Mouse (Mus musculus): ENCODE measurements around the gene Olfr958. TPM values are rescaled to one million over a fixed set of nuclear protein-coding genes. Genes with fewer than 3 reads are reported as not detected.

Gene Olfr958
- polyA plus RNA-seq, 1 experiment from 2014 or later = not detected

GRCm38 (mm10) chr9:39523616-39524285, 30.1 kb downstream of the Olfr958 start:
- Histone ChIP-seq H3K4me3 (ENCODE audit: low read depth, low read length) (no peak overlapping the region), H3K27me3 (ENCODE audit: control insufficient read depth, insufficient read depth, low read depth, low read length) (no peaks in the 10 kb centered on the region), H3K9me3 (replicated peaks; ENCODE audit: control insufficient read depth, low read length, poor library complexity, severe bottlenecking) (no peaks in the 10 kb centered on the region), H3K4me1 (ENCODE audit: control insufficient read depth, insufficient read depth, low read length) (no peaks in the 10 kb centered on the region), H3K9ac (ENCODE audit: low read depth, low read length) (no peak overlapping the region), H3K4me2 (ENCODE audit: low read length) (no peak overlapping the region), H3K27ac (ENCODE audit: low read length) (no peak overlapping the region), H3K36me3 (ENCODE audit: control insufficient read depth, insufficient read depth, low read length) (no peaks in the 10 kb centered on the region)
- no peak for ATAC-seq
- WGBS = 82% methylated on average over 1 of the region's 1 CpGs

DNA sequence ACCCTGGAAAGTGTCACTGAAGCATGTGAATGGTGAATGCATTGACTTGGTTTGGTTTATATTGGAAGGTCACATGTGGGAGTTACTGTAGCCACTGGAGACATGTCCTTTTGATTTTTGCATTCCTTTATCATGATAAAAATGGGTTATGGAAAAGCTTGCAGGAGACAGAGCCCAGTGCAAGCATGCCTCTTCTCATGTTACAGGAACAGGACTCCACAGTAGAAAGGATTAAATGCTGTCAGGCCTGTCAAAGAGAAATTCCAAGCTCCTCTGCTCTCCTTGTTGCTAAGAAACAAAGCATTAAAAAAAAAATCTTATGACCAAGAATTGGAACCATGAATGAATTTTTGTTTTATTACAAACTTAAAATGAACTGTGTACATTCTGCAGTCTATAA, 35.3 kb downstream of the Olfr958 start:
- no peak overlapping the region for H3K9ac ChIP-seq (ENCODE audit: low read depth, low read length)
- H3K4me3 ChIP-seq (ENCODE audit: low read depth, low read length) = no peak overlapping the region
- no peaks in the 10 kb centered on the region for H3K27me3 ChIP-seq (ENCODE audit: control insufficient read depth, insufficient read depth, low read depth, low read length)
- no peaks in the 10 kb centered on the region for H3K9me3 ChIP-seq (replicated peaks; ENCODE audit: control insufficient read depth, low read length, poor library complexity, severe bottlenecking)
- ATAC-seq = no peak
- no peak overlapping the region for H3K4me2 ChIP-seq (ENCODE audit: low read length)
- no peaks in the 10 kb centered on the region for H3K4me1 ChIP-seq (ENCODE audit: control insufficient read depth, insufficient read depth, low read length)
- H3K36me3 ChIP-seq (ENCODE audit: control insufficient read depth, insufficient read depth, low read length) = no peaks in the 10 kb centered on the region
- no peak overlapping the region for H3K27ac ChIP-seq (ENCODE audit: low read length)

GRCm38 (mm10) chr9:39515531-39515930, 38.3 kb downstream of the Olfr958 start, which contains the start of gene Olfr957:
Gene Olfr957 (minus strand): TSS chr9:39515809.
- no peaks in the 10 kb centered on the region for H3K9me3 ChIP-seq (replicated peaks; ENCODE audit: control insufficient read depth, low read length, poor library complexity, severe bottlenecking)
- no peaks in the 10 kb centered on the region for H3K27me3 ChIP-seq (ENCODE audit: control insufficient read depth, insufficient read depth, low read depth, low read length)
- no peak within 1 kb of the TSS for H3K4me3 ChIP-seq (ENCODE audit: low read depth, low read length)
- no peak within 1 kb of the TSS for H3K27ac ChIP-seq (ENCODE audit: low read length)
- no peaks in the 10 kb centered on the region for H3K36me3 ChIP-seq (ENCODE audit: control insufficient read depth, insufficient read depth, low read length)
- no peak within 1 kb of the TSS for H3K4me2 ChIP-seq (ENCODE audit: low read length)
- no peaks in the 10 kb centered on the region for H3K4me1 ChIP-seq (ENCODE audit: control insufficient read depth, insufficient read depth, low read length)
- H3K9ac ChIP-seq (ENCODE audit: low read depth, low read length) = no peak within 1 kb of the TSS
- no peak for ATAC-seq
- WGBS = 84% methylated on average over 3 of the region's 3 CpGs

DNA sequence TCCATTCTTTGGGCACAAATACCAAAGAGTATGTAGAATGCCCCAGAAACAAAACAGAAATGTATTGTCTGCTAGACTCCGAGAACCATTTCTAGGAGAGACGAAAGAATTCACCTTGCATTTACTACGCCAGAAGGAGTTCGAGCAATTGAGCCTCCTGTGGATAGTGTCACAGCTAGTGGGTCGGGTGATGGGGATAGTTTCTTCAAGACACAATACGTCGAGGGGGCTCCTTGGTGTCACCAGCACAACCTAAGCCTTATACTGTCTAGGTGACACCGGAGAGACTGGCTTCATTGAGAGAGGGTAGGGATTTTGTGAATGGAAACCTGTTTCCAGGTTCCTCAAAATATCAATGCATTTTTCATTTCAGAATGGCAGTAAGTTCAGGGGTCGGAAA, 44.4 kb downstream of the Olfr958 start:
- no peaks in the 10 kb centered on the region for H3K27me3 ChIP-seq (ENCODE audit: control insufficient read depth, insufficient read depth, low read depth, low read length)
- H3K27ac ChIP-seq (ENCODE audit: low read length) = 0 out of 2 replicates have a peak overlapping the region, but pooled peaks have one; percentile 10
- no peaks in the 10 kb centered on the region for H3K9me3 ChIP-seq (replicated peaks; ENCODE audit: control insufficient read depth, low read length, poor library complexity, severe bottlenecking)
- H3K4me1 ChIP-seq (ENCODE audit: control insufficient read depth, insufficient read depth, low read length) = peaks cover 4% of the 10 kb centered on the region
- ATAC-seq = peak; percentile 51; the same call in 1 of the 2 replicates
- H3K9ac ChIP-seq (ENCODE audit: low read depth, low read length) = no peak overlapping the region
- WGBS = 84% methylated on average over 9 of the region's 9 CpGs
- no peaks in the 10 kb centered on the region for H3K36me3 ChIP-seq (ENCODE audit: control insufficient read depth, insufficient read depth, low read length)
- no peak overlapping the region for H3K4me3 ChIP-seq (ENCODE audit: low read depth, low read length)
- no peak overlapping the region for H3K4me2 ChIP-seq (ENCODE audit: low read length)

DNA sequence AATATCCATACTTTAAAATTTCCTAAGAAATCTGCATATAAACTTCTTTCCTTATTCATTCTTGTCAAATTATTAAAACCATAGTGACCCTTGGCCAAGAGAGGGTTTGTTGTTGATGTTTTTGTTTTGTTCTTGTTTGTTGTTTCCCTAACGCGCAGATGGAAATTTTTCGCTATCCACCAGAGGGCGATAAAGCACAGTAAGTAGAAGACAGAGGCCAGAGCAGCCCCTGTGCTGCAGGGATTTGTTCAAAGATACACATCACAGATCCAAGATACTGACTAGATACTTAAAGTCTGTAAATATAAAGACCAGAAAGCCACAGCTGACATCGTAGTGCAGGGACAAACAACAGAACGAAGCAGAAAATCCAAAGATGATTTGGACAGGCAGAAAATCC, 44.9 kb downstream of the Olfr958 start:
- no peak overlapping the region for H3K27ac ChIP-seq (ENCODE audit: low read length)
- ATAC-seq = peak; percentile 93
- H3K36me3 ChIP-seq (ENCODE audit: control insufficient read depth, insufficient read depth, low read length) = no peaks in the 10 kb centered on the region
- 7% methylated on average over 6 of the region's 6 CpGs for WGBS
- H3K4me2 ChIP-seq (ENCODE audit: low read length) = no peak overlapping the region
- peaks cover 4% of the 10 kb centered on the region for H3K4me1 ChIP-seq (ENCODE audit: control insufficient read depth, insufficient read depth, low read length)
- H3K27me3 ChIP-seq (ENCODE audit: control insufficient read depth, insufficient read depth, low read depth, low read length) = no peaks in the 10 kb centered on the region
- H3K4me3 ChIP-seq (ENCODE audit: low read depth, low read length) = no peak overlapping the region
- H3K9ac ChIP-seq (ENCODE audit: low read depth, low read length) = no peak overlapping the region
- H3K9me3 ChIP-seq (replicated peaks; ENCODE audit: control insufficient read depth, low read length, poor library complexity, severe bottlenecking) = no peaks in the 10 kb centered on the region

Other genes with a start within 250 kb of the Olfr958 start
- gene Olfr948, start 228.0 kb downstream of the Olfr958 start, polyA plus RNA-seq (2015; fragmentation: Nextera tagmentation; extraction: Ambion mirVana) = not detected in 2 replicates
- gene Olfr951, start 166.6 kb downstream of the Olfr958 start, polyA plus RNA-seq (2015; fragmentation: Nextera tagmentation; extraction: Ambion mirVana) = not detected in 2 replicates
- gene Olfr952, start 126.9 kb downstream of the Olfr958 start, polyA plus RNA-seq (2015; fragmentation: Nextera tagmentation; extraction: Ambion mirVana) = not detected in 2 replicates
- gene Olfr954, start 97.4 kb downstream of the Olfr958 start, polyA plus RNA-seq (2015; fragmentation: Nextera tagmentation; extraction: Ambion mirVana) = not detected in 2 replicates
- not detected in 2 replicates for gene Olfr955, start 82.1 kb downstream of the Olfr958 start, polyA plus RNA-seq (2015; fragmentation: Nextera tagmentation; extraction: Ambion mirVana)
- gene Olfr44, start 60.1 kb downstream of the Olfr958 start, polyA plus RNA-seq (2015; fragmentation: Nextera tagmentation; extraction: Ambion mirVana) = not detected in 2 replicates
- gene Olfr957, start 38.2 kb downstream of the Olfr958 start, polyA plus RNA-seq (2015; fragmentation: Nextera tagmentation; extraction: Ambion mirVana) = not detected in 2 replicates
- gene Olfr959, start 21.5 kb upstream of the Olfr958 start, polyA plus RNA-seq (2015; fragmentation: Nextera tagmentation; extraction: Ambion mirVana) = not detected in 2 replicates
- 215 and 253 TPM in 2 replicates for gene AW551984, start 50.3 kb upstream of the Olfr958 start, polyA plus RNA-seq (2015; fragmentation: Nextera tagmentation; extraction: Ambion mirVana)
- gene Olfr148, start 56.6 kb upstream of the Olfr958 start, polyA plus RNA-seq (2015; fragmentation: Nextera tagmentation; extraction: Ambion mirVana) = not detected in 2 replicates
- not detected in 2 replicates for gene Olfr960, start 67.3 kb upstream of the Olfr958 start, polyA plus RNA-seq (2015; fragmentation: Nextera tagmentation; extraction: Ambion mirVana)
- gene Olfr961, start 91.0 kb upstream of the Olfr958 start, polyA plus RNA-seq (2015; fragmentation: Nextera tagmentation; extraction: Ambion mirVana) = not detected in 2 replicates
- not detected in 2 replicates for gene Olfr963, start 113.2 kb upstream of the Olfr958 start, polyA plus RNA-seq (2015; fragmentation: Nextera tagmentation; extraction: Ambion mirVana)
- not detected in 2 replicates for gene Olfr149, start 153.1 kb upstream of the Olfr958 start, polyA plus RNA-seq (2015; fragmentation: Nextera tagmentation; extraction: Ambion mirVana)
- gene Olfr965, start 157.3 kb upstream of the Olfr958 start, polyA plus RNA-seq (2015; fragmentation: Nextera tagmentation; extraction: Ambion mirVana) = not detected in 2 replicates
- gene Olfr150, start 176.9 kb upstream of the Olfr958 start, polyA plus RNA-seq (2015; fragmentation: Nextera tagmentation; extraction: Ambion mirVana) = not detected in 2 replicates
- gene Olfr967, start 192.2 kb upstream of the Olfr958 start, polyA plus RNA-seq (2015; fragmentation: Nextera tagmentation; extraction: Ambion mirVana) = not detected in 2 replicates
- not detected in 2 replicates for gene Olfr968, start 229.2 kb upstream of the Olfr958 start, polyA plus RNA-seq (2015; fragmentation: Nextera tagmentation; extraction: Ambion mirVana)
- not detected in 2 replicates for gene Olfr969, start 236.9 kb upstream of the Olfr958 start, polyA plus RNA-seq (2015; fragmentation: Nextera tagmentation; extraction: Ambion mirVana)

Measured in midbrain, embryonic 16.5 days (tissue).